Mouse (Mus musculus) lung, embryonic 16.5 days (tissue): ENCODE data around the gene Snx33. TPM values are rescaled to one million over a fixed set of nuclear protein-coding genes. Genes with fewer than 3 reads are reported as not detected.
"Not testable (repeated sequence)": the region's sequence is repeated elsewhere in the genome, so short reads cannot be mapped to it uniquely, and the experiment has no call there.

ENCODE experiments used
- ATAC-seq: fragments of 200-750 bp; cut with Nextera tagmentation; 2 replicates; pipeline ENCODE4 v1.8.0; 2017; ENCODE audit warnings: low read depth, mild to moderate bottlenecking, moderate library complexity
- H3K27ac ChIP-seq: fragments of 300-500 bp; sonication (generic); 2 replicates; pipeline ENCODE4 v1.5.1; 2014; ENCODE audit warnings: mild to moderate bottlenecking, control low read depth, low read length
- H3K27me3 ChIP-seq: fragments of 300-500 bp; sonication (generic); 2 replicates; pipeline ENCODE4 v1.6.1; 2014; ENCODE audit warnings: low read depth, low read length, mixed read lengths; ENCODE audit not compliant: control insufficient read depth, insufficient read depth
- H3K36me3 ChIP-seq: fragments of 300-500 bp; sonication (generic); 2 replicates; pipeline ENCODE4 v1.6.1; 2014; ENCODE audit warnings: low read length; ENCODE audit not compliant: control insufficient read depth, insufficient read depth
- H3K4me1 ChIP-seq: fragments of 300-500 bp; sonication (generic); replicated peaks from 2 replicates; pipeline ENCODE4 v1.6.1; 2014; ENCODE audit warnings: low read length, mixed read lengths; ENCODE audit not compliant: control insufficient read depth, insufficient read depth
- H3K4me2 ChIP-seq: fragments of 300-500 bp; sonication (generic); 2 replicates; pipeline ENCODE4 v1.6.1; 2014; ENCODE audit warnings: low read depth, low read length, control low read depth
- H3K4me3 ChIP-seq: fragments of 300-500 bp; sonication (generic); 2 replicates; pipeline ENCODE4 v1.5.1; 2014; ENCODE audit warnings: mild to moderate bottlenecking, low read length, control low read depth
- H3K9ac ChIP-seq: fragments of 300-500 bp; sonication (generic); 2 replicates; pipeline ENCODE4 v1.6.1; 2014; ENCODE audit warnings: low read length, control low read depth
- H3K9me3 ChIP-seq: fragments of 300-500 bp; sonication (generic); 2 replicates; pipeline ENCODE4 v1.6.1; 2016; ENCODE audit warnings: low read length; ENCODE audit not compliant: control insufficient read depth
- WGBS: fragments of 180-500 bp; shearing (Covaris S2); extraction: QIAGEN DNeasy Blood & Tissue Kit; methylation state at CpG from one replicate; pipeline ENCODE4 v1.1.7; 2014; 5-methylcytosine and 5-hydroxymethylcytosine counted together
- polyA plus RNA-seq: library from polyadenylated mRNA; unstranded; fragments of >200 nt; fragmentation: Nextera tagmentation; extraction: Ambion mirVana; gene quantifications from 2 replicates; pipeline ENCODE4 v1.2.1, GENCODE M21; 2015

Gene Snx33
- polyA plus RNA-seq, 1 experiment from 2014 or later = 12.2 TPM

DNA sequence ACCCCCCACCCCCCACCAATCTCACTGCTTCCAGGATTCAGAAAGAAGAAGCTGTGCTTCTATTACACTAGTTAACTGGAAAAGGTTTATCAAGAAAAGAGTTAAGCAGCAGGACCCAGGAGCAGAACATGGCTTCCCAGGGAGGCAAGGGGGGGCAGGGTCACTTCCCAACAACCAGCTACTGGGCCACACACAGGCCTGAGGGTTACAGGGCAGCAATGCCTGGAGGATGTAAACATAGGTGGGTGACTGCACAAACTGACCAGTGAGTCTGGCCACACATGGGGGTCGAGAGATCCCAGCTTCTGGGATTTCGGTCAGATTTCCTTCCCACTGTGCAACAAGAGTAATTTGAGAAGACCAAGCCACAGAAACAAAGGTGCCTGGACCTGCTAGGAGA is 11.0 kb downstream of the Snx33 start:
- H3K4me1 ChIP-seq = no peaks in the 10 kb centered on the region
- no peak overlapping the region for H3K4me2 ChIP-seq
- 78% methylated on average over 2 of the region's 2 CpGs for WGBS
- no peak overlapping the region for H3K4me3 ChIP-seq
- peaks cover 41% of the 10 kb centered on the region for H3K36me3 ChIP-seq
- no peaks in the 10 kb centered on the region for H3K9me3 ChIP-seq
- H3K27ac ChIP-seq = no peak overlapping the region
- no peak for ATAC-seq
- no peak overlapping the region for H3K9ac ChIP-seq
- H3K27me3 ChIP-seq = no peaks in the 10 kb centered on the region

DNA sequence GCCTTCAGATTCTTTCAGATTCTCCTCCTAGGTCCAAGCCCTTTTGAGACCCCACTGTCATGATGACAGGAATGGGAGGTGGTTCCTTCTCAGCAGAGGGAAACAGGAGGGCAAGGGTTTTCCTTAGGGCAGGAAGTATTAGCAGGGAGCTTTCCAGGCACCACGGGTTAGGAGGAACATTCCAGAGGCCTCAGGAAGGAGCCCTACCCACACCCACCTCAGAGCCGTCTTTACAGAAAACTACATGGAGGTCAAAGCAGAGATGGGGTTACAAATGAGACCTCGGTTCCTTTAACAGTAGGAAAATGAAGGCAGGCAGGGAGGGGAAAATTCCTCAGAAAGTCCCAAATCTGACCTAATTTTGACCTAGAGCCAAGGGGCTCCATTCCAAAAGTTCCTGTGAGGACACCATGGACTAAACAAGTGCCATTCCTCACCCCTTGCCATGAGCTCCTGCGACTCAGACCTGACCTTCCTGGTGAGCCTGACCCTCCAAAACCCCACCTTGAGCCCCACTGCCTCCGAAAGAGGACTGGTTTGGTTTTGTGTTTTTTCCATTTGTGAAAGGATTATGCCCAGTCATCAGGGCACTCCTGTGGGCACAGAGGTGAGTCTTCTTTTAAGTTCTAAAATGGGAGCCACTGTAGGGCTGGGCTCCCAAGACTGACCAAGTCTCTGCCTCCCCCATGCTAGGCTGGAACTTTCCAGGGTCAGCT is 12.3 kb downstream of the Snx33 start:
- Histone ChIP-seq H3K4me1 (no peaks in the 10 kb centered on the region), H3K27ac (no peak overlapping the region), H3K9ac (no peak overlapping the region), H3K4me2 (no peak overlapping the region), H3K27me3 (no peaks in the 10 kb centered on the region), H3K9me3 (no peaks in the 10 kb centered on the region), H3K4me3 (no peak overlapping the region), H3K36me3 (peaks cover 33% of the 10 kb centered on the region)
- 58% methylated on average over 5 of the region's 5 CpGs for WGBS
- no peak for ATAC-seq

DNA sequence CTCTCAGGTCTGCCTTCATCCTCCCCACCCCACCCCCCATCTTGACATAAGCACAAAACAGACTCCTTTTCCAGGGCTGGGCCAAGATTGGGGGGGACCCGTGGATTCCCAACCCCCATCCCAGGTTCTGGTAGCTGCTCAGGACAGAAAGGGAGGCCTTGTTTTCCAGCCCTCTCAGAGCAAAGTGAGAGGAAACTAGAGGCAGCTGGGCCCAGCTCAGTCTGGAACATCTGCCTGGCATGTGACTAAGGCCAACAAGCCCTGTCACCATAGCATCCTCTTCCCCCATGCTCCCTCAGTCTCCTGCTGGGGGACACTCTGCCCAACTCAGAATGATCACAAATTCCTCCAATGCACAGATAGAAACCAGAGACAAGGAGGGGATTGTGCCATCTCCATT is 13.1 kb downstream of the Snx33 start:
- H3K9me3 ChIP-seq = no peaks in the 10 kb centered on the region
- no peak overlapping the region for H3K4me2 ChIP-seq
- H3K4me1 ChIP-seq = no peaks in the 10 kb centered on the region
- peaks cover 31% of the 10 kb centered on the region for H3K36me3 ChIP-seq
- WGBS = 88% methylated on average over 1 of the region's 1 CpGs
- no peak for ATAC-seq
- no peak overlapping the region for H3K27ac ChIP-seq
- H3K27me3 ChIP-seq = no peaks in the 10 kb centered on the region
- no peak overlapping the region for H3K4me3 ChIP-seq
- H3K9ac ChIP-seq = no peak overlapping the region

DNA sequence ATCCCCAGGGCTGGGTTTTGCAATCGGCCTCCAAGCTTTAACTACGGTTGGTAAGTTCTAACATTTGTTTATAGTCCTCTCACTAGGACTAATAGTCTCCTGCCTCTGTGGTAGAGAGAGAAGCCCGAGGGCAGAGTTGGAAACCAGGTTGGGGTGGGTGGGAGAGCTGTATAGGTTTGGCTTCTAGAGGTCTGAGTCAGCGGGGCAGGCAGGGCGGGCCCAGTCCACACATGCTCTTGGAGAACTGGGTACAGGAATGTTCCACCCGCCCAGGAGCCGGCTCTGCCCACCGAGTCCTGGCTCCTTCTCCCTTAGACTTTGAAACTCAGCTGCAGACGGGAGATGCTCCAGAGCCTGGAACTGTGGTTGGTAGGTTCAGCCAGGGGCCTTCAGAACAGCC is 14.2 kb downstream of the Snx33 start:
- WGBS = 78% methylated on average over 9 of the region's 9 CpGs
- Histone ChIP-seq H3K4me3 (no peak overlapping the region), H3K4me1 (no peaks in the 10 kb centered on the region), H3K4me2 (no peak overlapping the region), H3K27ac (no peak overlapping the region), H3K9me3 (no peaks in the 10 kb centered on the region), H3K36me3 (peaks cover 29% of the 10 kb centered on the region), H3K9ac (no peak overlapping the region), H3K27me3 (no peaks in the 10 kb centered on the region)
- no peak for ATAC-seq

DNA sequence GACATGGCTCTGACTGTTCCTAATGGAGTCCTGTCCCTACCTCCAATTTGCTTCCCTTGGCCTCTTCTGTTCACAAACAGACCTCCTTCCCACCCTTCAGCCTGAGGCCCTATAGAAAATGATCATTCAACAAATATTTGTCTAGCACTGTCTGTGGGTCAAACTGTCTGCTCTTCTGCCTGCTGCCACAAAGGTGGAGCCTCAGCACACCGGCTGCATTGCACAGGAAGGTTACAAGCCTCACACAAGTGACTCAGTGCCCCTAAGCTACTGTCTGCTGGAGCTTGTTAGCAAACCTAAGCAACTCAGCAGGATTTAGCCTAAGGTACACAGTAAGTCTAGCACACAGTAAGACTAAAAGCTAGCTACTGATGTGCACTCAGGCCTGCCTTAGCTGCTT is 17.2 kb downstream of the Snx33 start:
- peaks cover 7% of the 10 kb centered on the region; the same call in 1 of the 2 replicates for H3K36me3 ChIP-seq
- no peaks in the 10 kb centered on the region for H3K9me3 ChIP-seq
- H3K27me3 ChIP-seq = no peaks in the 10 kb centered on the region
- no peak overlapping the region for H3K4me2 ChIP-seq
- no peak overlapping the region for H3K4me3 ChIP-seq
- H3K9ac ChIP-seq = no peak overlapping the region
- WGBS = 28% methylated on average over 1 of the region's 1 CpGs
- H3K4me1 ChIP-seq = no peaks in the 10 kb centered on the region
- no peak overlapping the region for H3K27ac ChIP-seq
- no peak for ATAC-seq

DNA sequence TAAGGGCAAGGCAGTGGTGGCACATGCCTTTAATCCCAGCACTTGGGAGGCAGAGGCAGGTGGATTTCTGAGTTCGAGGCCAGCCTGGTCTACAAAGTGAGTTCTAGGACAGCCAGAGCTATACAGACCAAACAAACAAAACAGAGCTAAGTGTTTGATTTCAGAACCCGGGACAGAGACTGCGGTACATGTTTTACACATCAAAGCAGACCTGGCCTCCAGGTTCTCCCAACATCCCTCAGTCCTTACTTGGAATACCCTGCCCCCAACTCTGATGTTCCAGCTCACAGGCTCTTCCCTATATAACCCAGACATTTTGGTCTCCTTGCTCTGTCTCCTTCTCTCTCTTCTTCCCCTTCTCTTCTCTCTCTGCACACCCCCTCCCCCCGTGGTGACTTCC is 18.2 kb downstream of the Snx33 start:
- H3K9me3 ChIP-seq, H3K9ac ChIP-seq, H3K4me2 ChIP-seq, ATAC-seq, H3K36me3 ChIP-seq, H3K27me3 ChIP-seq, H3K27ac ChIP-seq, H3K4me3 ChIP-seq, H3K4me1 ChIP-seq: not testable (repeated sequence)
- WGBS = 36% methylated on average over 4 of the region's 4 CpGs

DNA sequence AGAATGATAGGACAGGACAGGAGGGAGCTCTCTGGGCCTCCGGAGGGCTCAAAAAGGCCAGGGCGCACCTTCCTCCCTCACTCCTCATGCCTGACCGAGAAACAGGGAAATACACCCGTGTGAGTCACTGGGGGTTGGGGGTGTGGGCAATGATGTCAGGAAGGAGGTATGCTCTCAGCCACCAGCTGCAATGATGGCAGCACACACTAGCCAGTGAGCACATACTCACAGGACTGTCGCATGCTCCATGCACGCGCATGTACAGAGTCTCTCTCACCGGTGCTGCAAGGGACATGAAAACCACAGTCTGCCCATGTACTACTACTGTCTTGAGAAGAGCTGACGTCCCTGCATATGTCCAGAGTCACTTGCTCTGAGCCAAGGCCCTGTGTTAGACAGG is 20.6 kb downstream of the Snx33 start:
- Histone ChIP-seq H3K36me3 (no peaks in the 10 kb centered on the region), H3K27ac (no peak overlapping the region), H3K4me3 (no peak overlapping the region), H3K4me1 (no peaks in the 10 kb centered on the region), H3K27me3 (no peaks in the 10 kb centered on the region), H3K4me2 (no peak overlapping the region), H3K9ac (no peak overlapping the region), H3K9me3 (no peaks in the 10 kb centered on the region)
- ATAC-seq = peak; percentile 26; the same call in 1 of the 2 replicates
- WGBS = 68% methylated on average over 9 of the region's 9 CpGs

DNA sequence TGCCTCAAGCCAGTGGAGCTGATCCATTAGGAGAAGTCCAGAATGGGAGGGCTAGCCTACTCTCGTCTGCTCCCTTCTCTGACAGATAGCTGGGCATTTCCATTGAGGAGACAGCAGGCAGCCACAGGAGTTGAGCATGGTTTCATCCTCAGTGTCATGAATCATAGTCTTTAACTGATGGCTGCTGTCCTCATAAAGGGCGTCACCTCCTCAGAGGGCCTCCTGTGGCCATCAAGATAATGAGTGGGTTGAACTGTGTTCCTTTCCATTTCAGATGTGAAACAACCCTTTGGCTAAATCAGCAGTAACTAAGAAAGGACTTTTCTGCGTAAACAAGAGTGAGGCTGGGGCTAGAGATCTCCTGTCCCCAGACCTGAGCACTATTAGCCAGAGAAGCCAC is 24.5 kb downstream of the Snx33 start:
- no peak overlapping the region for H3K4me3 ChIP-seq
- WGBS = 82% methylated on average over 3 of the region's 3 CpGs
- H3K27me3 ChIP-seq = no peaks in the 10 kb centered on the region
- no peaks in the 10 kb centered on the region for H3K9me3 ChIP-seq
- H3K4me1 ChIP-seq = peaks cover 6% of the 10 kb centered on the region; the same call in 1 of the 2 replicates
- ATAC-seq = no peak
- H3K4me2 ChIP-seq = no peak overlapping the region
- no peak overlapping the region for H3K9ac ChIP-seq
- no peak overlapping the region for H3K27ac ChIP-seq
- H3K36me3 ChIP-seq = no peaks in the 10 kb centered on the region

DNA sequence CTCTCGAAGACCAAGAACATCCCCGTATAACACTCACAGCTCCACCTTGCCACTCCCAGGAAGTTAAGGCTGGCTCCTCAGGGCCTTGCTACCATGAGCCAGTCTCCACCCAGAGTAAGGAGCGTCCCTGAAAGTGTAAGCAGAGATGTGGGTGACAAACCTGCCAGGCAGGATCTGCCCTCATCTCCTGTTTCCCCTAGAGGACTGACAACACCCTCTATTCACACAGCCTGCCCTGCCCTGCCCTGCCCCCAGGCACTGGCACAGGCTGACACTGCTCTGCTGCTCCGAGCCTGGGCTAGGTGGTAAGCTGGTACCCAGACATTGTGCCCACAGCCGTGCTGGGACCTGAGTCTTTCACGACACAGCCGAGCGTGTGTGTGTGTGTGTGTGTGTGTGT is 27.0 kb downstream of the Snx33 start:
- ATAC-seq = peak; percentile 75
- Histone ChIP-seq H3K9me3 (no peaks in the 10 kb centered on the region), H3K4me2 (no peak overlapping the region), H3K27me3 (no peaks in the 10 kb centered on the region), H3K9ac (no peak overlapping the region), H3K36me3 (no peaks in the 10 kb centered on the region), H3K4me3 (no peak overlapping the region), H3K27ac (0 out of 2 replicates have a peak overlapping the region, but pooled peaks have one; percentile 12), H3K4me1 (peaks cover 6% of the 10 kb centered on the region; the same call in 1 of the 2 replicates)
- 36% methylated on average over 8 of the region's 8 CpGs for WGBS
